Mouse (Mus musculus) forebrain, embryonic 15.5 days (tissue): ENCODE results near the gene Spata9. TPM values are rescaled to one million over a fixed set of nuclear protein-coding genes. Genes with fewer than 3 reads are reported as not detected.
"Not testable (repeated sequence)": the region's sequence is repeated elsewhere in the genome, so short reads cannot be mapped to it uniquely, and the experiment has no call there.

Experiments
- ATAC-seq: fragments of 200-750 bp; cut with Nextera tagmentation; replicated peaks from 2 replicates; pipeline ENCODE4 v1.8.0; 2017; ENCODE audit warnings: mild to moderate bottlenecking, moderate TSS enrichment, moderate library complexity
- H3K27ac ChIP-seq: fragments of 300-500 bp; sonication (generic); replicated peaks from 2 replicates; pipeline ENCODE4 v1.5.1; 2015; ENCODE audit warnings: mild to moderate bottlenecking, inconsistent platforms
- H3K27me3 ChIP-seq: fragments of 300-500 bp; sonication (generic); 2 replicates; pipeline ENCODE4 v1.6.1; 2015; ENCODE audit warnings: inconsistent platforms
- H3K36me3 ChIP-seq: fragments of 300-500 bp; sonication (generic); 2 replicates; pipeline ENCODE4 v1.6.1; 2015; ENCODE audit warnings: mild to moderate bottlenecking, inconsistent platforms
- H3K4me1 ChIP-seq: fragments of 300-500 bp; sonication (generic); 2 replicates; pipeline ENCODE4 v1.6.1; 2015; ENCODE audit warnings: inconsistent platforms
- H3K4me2 ChIP-seq: fragments of 300-500 bp; sonication (generic); replicated peaks from 2 replicates; pipeline ENCODE4 v1.6.1; 2015; ENCODE audit warnings: mild to moderate bottlenecking, inconsistent platforms
- H3K4me3 ChIP-seq: fragments of 300-500 bp; sonication (generic); 2 replicates; pipeline ENCODE4 v1.5.1; 2015; ENCODE audit warnings: mild to moderate bottlenecking, inconsistent platforms
- H3K9ac ChIP-seq: fragments of 300-500 bp; sonication (generic); replicated peaks from 2 replicates; pipeline ENCODE4 v1.6.1; 2015; ENCODE audit warnings: mild to moderate bottlenecking, inconsistent platforms
- H3K9me3 ChIP-seq: fragments of 300-500 bp; sonication (generic); 2 replicates; pipeline ENCODE4 v1.6.1; 2016; ENCODE audit warnings: inconsistent platforms
- WGBS: fragments of 180-500 bp; shearing (Covaris S2); methylation state at CpG from one replicate; pipeline ENCODE4 v1.1.7; 2015; ENCODE audit warnings: mixed read lengths; 5-methylcytosine and 5-hydroxymethylcytosine counted together
- polyA plus RNA-seq: library from polyadenylated mRNA; unstranded; fragments of >200 nt; fragmentation: Nextera tagmentation; extraction: Ambion mirVana; gene quantifications from 2 replicates; pipeline ENCODE4 v1.2.1, GENCODE M21; 2015

Spata9 gene
- 2.0 and 2.6 TPM in 2 replicates for polyA plus RNA-seq

DNA sequence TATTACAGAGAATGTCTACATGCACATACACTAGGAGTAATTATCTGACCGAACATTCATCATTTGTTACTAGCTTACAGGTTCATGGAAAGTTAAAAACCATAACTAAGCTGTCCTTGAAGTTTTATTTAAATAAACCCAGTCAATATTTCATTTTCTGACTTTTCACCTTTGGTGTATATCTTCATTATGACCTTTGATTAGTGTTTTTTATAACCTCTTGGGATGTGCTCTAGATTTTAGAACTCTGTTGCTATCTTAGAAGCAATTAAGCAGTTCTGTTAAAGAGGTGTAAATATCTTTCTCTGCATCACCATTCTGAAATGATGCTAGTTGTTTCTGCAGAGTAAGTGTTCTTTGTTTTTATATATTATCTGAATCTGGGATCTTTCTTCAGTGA is at the start of gene Spata9:
Spata9 (plus strand) TSS at position 301 of the 400 bp plus-strand sequence.
- no peaks in the 10 kb centered on the region for H3K36me3 ChIP-seq
- H3K27ac ChIP-seq, result no peak within 1 kb of the TSS
- ATAC-seq, result no peak
- H3K9ac ChIP-seq, result no peak within 1 kb of the TSS
- H3K27me3 ChIP-seq, result no peaks in the 10 kb centered on the region
- WGBS, result 83% methylated on average over 1 of the region's 1 CpGs
- no peaks in the 10 kb centered on the region for H3K9me3 ChIP-seq
- no peak within 1 kb of the TSS for H3K4me2 ChIP-seq
- no peaks in the 10 kb centered on the region for H3K4me1 ChIP-seq
- no peak within 1 kb of the TSS for H3K4me3 ChIP-seq

GRCm38 (mm10) chr13:75927951-75928350 is 39.0 kb upstream of the Spata9 start:
- no peak overlapping the region for H3K4me3 ChIP-seq
- H3K4me2 ChIP-seq, result no peak overlapping the region
- H3K4me1 ChIP-seq, result peaks cover 29% of the 10 kb centered on the region
- H3K36me3 ChIP-seq, result peaks cover 13% of the 10 kb centered on the region
- H3K9ac ChIP-seq, result no peak overlapping the region
- H3K27me3 ChIP-seq, result no peaks in the 10 kb centered on the region
- ATAC-seq, result no peak; the same call in 1 of the 2 replicates
- H3K9me3 ChIP-seq, result no peaks in the 10 kb centered on the region
- no peak overlapping the region for H3K27ac ChIP-seq

DNA sequence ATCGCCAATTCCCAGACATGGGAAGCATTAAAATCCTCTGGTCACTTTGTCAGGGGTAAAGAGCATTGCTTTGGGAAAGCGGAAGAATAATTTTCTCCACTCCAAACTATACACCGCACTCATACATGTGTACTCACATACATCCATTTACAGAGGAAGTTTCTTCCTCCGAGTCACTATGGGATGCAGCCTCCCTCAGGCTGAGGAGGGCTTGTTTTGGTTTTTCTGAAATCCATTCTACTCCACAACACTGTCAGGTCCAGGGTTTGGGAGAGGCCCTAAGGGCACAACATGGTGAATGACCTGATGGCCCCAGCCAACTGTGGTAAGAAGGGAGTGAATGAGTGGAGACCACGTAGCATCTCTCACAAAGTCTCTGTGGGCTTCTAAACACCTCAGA is 37.9 kb upstream of the Spata9 start:
- not testable (repeated sequence) for H3K4me2 ChIP-seq, H3K4me3 ChIP-seq, H3K9ac ChIP-seq, H3K9me3 ChIP-seq, ATAC-seq, H3K27me3 ChIP-seq, H3K27ac ChIP-seq
- Histone ChIP-seq H3K4me1 (peaks cover 29% of the 10 kb centered on the region), H3K36me3 (peaks cover 13% of the 10 kb centered on the region)
- WGBS, result 96% methylated on average over 5 of the region's 5 CpGs

DNA sequence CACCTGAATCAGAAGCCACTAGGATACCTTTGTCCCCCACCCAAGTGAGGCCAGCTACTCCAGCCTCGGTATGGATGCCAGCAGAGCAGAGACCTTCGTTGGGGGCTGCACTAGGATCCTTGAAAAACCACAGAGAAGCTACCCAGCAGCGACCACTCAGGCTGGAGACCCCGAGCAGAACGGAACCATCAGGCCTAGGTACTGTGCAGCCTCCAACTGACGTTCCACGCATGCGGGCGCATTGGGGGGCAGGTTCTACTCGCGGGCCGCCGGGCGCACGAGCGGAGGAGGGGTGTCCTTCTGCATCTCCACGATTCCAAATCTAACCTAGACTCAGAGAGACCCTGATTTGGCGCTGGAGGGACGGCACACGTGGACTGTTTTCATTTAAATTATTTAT is 36.9 kb upstream of the Spata9 start:
- Histone ChIP-seq H3K4me1 (peaks cover 29% of the 10 kb centered on the region), H3K27ac (no peak overlapping the region), H3K4me3 (no peak overlapping the region), H3K4me2 (no peak overlapping the region), H3K9ac (no peak overlapping the region), H3K9me3 (no peaks in the 10 kb centered on the region), H3K36me3 (peaks cover 13% of the 10 kb centered on the region), H3K27me3 (no peaks in the 10 kb centered on the region)
- 95% methylated on average over 20 of the region's 20 CpGs for WGBS
- ATAC-seq, result no peak

- Histone ChIP-seq H3K9me3 (no peaks in the 10 kb centered on the region), H3K4me3 (no peak overlapping the region), H3K36me3 (peaks cover 13% of the 10 kb centered on the region), H3K4me2 (no peak overlapping the region), H3K27ac (peak overlapping the region; percentile 2; the same call in 1 of the 2 replicates), H3K9ac (no peak overlapping the region), H3K27me3 (no peaks in the 10 kb centered on the region), H3K4me1 (peaks cover 29% of the 10 kb centered on the region)
- ATAC-seq, result peak; percentile 39
- WGBS, result 75% methylated on average over 2 of the region's 2 CpGs
Observed at GRCm38 (mm10) chr13:75930660-75931059, 36.3 kb upstream of the Spata9 start.

- 19% methylated on average over 5 of the region's 5 CpGs for WGBS
- peaks cover 29% of the 10 kb centered on the region for H3K4me1 ChIP-seq
- peak overlapping the region; percentile 2; the same call in 1 of the 2 replicates for H3K27ac ChIP-seq
- H3K4me2 ChIP-seq, result no peak overlapping the region
- no peak overlapping the region for H3K9ac ChIP-seq
- H3K27me3 ChIP-seq, result no peaks in the 10 kb centered on the region
- peaks cover 13% of the 10 kb centered on the region for H3K36me3 ChIP-seq
- no peaks in the 10 kb centered on the region for H3K9me3 ChIP-seq
- ATAC-seq, result peak; percentile 85
- H3K4me3 ChIP-seq, result no peak overlapping the region
Observed at GRCm38 (mm10) chr13:75931073-75931472, 35.9 kb upstream of the Spata9 start.

DNA sequence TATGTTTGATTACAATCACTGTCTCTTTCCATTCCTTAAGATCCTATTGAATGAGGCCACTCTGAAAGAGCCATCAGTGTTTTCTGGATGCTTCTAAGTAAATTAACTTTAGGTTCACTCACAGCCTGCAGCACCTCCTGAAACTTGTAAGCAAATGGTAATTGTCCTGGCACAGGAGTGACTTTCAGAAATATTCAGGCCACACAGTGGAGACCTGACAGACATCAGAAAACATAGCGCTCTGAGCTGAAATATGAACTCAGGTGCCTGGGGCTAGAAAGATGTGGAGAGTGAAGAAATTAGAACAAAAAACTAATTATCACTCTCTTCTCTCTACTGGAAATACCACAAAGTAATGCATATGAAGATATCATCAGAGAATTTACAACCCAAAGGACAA is 33.7 kb upstream of the Spata9 start:
- H3K4me2 ChIP-seq, result no peak overlapping the region

DNA sequence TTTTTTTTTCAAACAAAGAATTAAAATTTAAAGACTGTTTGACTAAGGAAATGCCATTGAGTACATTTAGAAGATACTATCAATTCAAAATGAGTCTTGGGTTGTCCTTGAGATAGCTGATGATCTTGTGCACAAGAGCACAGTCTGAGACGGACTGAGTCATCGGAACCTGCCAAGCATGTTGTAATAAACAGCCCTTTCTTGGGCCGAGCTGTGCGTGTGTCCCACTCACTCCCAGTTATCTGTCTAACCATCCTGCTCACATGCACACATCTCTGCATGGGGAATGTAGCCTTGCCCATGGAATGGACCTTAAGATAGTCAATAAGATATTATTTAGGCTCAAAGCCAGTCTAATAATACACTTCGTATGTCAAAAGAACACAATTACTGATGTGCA is 28.1 kb upstream of the Spata9 start:
- Histone ChIP-seq H3K27ac (no peak overlapping the region), H3K27me3 (no peaks in the 10 kb centered on the region), H3K9me3 (no peaks in the 10 kb centered on the region), H3K4me3 (no peak overlapping the region), H3K4me1 (peaks cover 23% of the 10 kb centered on the region), H3K36me3 (peaks cover 17% of the 10 kb centered on the region), H3K4me2 (no peak overlapping the region), H3K9ac (no peak overlapping the region)
- no peak for ATAC-seq
- WGBS, result 93% methylated on average over 5 of the region's 5 CpGs

More for the DNA sequence above, 33.7 kb upstream of the Spata9 start:
- H3K4me1 ChIP-seq, result peaks cover 23% of the 10 kb centered on the region
- no peak overlapping the region for H3K4me3 ChIP-seq
- ATAC-seq, result no peak
- no peak overlapping the region for H3K27ac ChIP-seq
- H3K36me3 ChIP-seq, result peaks cover 22% of the 10 kb centered on the region
- 90% methylated on average over 1 of the region's 1 CpGs for WGBS
- no peaks in the 10 kb centered on the region for H3K27me3 ChIP-seq
- no peak overlapping the region for H3K9ac ChIP-seq
- no peaks in the 10 kb centered on the region for H3K9me3 ChIP-seq

DNA sequence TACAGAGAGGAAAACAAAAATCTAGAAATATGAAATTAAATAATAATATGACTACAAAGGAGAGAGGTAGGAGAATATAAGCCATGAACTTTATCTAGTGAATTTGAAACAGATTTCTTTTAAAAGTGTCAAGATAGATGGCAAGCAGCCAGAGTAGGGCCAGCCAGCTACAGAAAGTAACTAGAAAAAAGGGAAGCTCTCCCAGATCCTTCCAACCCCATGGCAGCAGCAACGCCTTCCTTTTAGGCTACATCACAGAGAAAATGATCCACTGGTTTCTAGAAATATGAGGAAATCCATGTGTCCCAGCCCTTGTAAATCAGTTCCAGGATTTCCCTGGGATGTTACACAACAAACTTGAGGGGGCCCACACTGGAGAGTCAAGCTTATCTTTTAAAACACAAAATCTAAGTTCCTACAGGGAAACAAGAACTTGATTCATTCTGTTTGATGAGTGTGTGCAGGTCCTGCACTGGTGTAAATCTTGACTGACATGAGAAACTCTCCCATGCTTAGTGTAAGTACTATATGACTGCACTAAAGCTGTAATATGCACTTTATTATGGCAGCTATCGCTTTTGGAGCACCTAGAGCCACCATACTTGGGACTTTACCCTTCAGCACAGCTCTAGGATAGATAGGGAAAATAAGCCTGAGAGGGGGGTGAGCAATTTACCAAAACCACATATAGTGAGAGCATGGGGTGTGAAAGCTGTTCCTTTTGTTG is 26.0 kb upstream of the Spata9 start:
- H3K27me3 ChIP-seq, result no peaks in the 10 kb centered on the region
- H3K4me1 ChIP-seq, result peaks cover 29% of the 10 kb centered on the region
- peak overlapping the region; percentile 61 for H3K27ac ChIP-seq
- H3K9ac ChIP-seq, result no peak overlapping the region
- H3K36me3 ChIP-seq, result peaks cover 17% of the 10 kb centered on the region
- H3K4me2 ChIP-seq, result peak overlapping the region; percentile 36
- no peaks in the 10 kb centered on the region for H3K9me3 ChIP-seq
- no peak for ATAC-seq
- H3K4me3 ChIP-seq, result peak overlapping the region; percentile 28
- WGBS, result 78% methylated on average over 2 of the region's 2 CpGs

DNA sequence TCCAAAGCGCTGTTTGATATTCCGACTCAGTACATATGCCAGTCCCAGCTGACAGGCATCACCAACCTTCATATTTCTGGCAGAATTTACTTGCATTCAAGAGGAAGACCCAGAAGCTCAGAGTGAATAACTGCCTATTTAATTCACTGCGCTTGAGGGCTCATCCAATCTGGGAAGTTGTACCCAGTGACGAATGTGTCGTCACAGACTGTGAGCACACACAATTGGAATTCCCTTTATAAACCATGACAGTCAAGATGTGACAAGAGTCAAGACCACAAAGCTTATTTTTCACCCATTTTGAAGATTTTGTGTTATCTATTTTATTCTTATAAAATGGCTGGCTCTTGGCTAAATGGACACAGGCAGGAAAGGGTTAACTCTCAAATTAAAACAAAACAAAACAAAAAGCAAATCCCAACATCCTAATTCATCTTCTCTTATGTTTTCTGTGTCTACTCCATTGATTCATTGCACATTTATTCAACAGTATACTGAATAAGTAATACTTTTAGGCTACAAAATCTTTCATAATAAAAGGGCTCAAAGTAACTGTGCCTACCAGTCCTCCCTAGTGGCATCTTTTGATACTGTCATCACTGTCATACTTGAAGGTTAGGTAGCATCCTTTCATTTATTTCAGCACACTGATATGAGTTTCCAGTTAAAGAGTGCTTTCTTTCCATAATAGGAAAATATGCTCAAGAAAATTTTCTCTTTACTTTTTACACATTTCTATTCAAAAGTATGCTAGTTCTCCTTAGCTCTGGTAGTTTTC is 25.2 kb upstream of the Spata9 start:
- H3K4me3 ChIP-seq, result peak overlapping the region; percentile 28
- no peaks in the 10 kb centered on the region for H3K27me3 ChIP-seq
- H3K9me3 ChIP-seq, result no peaks in the 10 kb centered on the region
- H3K4me2 ChIP-seq, result peak overlapping the region; percentile 36
- H3K9ac ChIP-seq, result no peak overlapping the region
- WGBS, result 54% methylated on average over 5 of the region's 5 CpGs
- peaks cover 17% of the 10 kb centered on the region for H3K36me3 ChIP-seq
- peak overlapping the region; percentile 61 for H3K27ac ChIP-seq
- peaks cover 29% of the 10 kb centered on the region for H3K4me1 ChIP-seq
- ATAC-seq, result peak; percentile 36; the same call in 1 of the 2 replicates

DNA sequence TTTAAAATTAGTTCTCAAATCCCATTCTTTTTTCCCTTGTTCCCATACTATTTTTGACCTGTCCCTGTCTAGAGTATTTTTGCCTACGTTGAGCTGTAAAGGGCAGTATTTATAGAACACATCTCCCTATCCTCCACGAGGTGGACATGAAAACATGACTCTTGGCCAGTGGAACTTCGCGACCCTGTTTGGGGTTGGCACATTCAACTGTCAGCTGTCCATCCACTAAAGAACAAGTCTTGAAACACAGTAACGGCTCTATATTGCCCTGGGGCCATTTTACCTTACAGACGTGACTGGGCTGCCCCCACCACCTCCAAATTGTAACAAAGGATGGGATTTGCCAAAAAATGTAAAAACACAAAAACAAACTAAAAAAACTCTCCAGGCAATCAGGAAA is 24.2 kb upstream of the Spata9 start:
- Histone ChIP-seq H3K4me1 (peaks cover 29% of the 10 kb centered on the region), H3K9ac (peak overlapping the region; percentile 93), H3K9me3 (no peaks in the 10 kb centered on the region), H3K36me3 (peaks cover 13% of the 10 kb centered on the region), H3K27me3 (no peaks in the 10 kb centered on the region), H3K4me2 (peak overlapping the region; percentile 51), H3K27ac (peak overlapping the region; percentile 99), H3K4me3 (peak overlapping the region; percentile 74)
- ATAC-seq, result 0 out of 2 replicates have a peak, but pooled peaks have one; percentile 0
- WGBS, result 0% methylated on average over 6 of the region's 6 CpGs
